Mouse (Mus musculus): Measurements from ENCODE around the gene Myb.

GRCm38 (mm10) chr10:21165411-21165810 is 4.6 kb upstream of the Myb start:
- TF ChIP-seq CTCF (IDR thresholded peaks at IDR 0.05; ENCODE audit: low read depth, low read length) (no peak), POLR2A (IDR thresholded peaks at IDR 0.05; ENCODE audit: extremely low read depth, insufficient read depth, low read length) (no peak)

All from liver, adult 2 months (tissue).